Mouse (Mus musculus) urinary bladder, postnatal 14 days (tissue): Measurements from ENCODE around the gene Krtdap.
"Not testable (repeated sequence)": the region's sequence is repeated elsewhere in the genome, so short reads cannot be mapped to it uniquely, and the experiment has no call there.

Experiments
- DNase-seq: peaks from one replicate; pipeline ENCODE4 v3.0.0; 2021; ENCODE audit warnings: low spot score

Gene Krtdap

DNA sequence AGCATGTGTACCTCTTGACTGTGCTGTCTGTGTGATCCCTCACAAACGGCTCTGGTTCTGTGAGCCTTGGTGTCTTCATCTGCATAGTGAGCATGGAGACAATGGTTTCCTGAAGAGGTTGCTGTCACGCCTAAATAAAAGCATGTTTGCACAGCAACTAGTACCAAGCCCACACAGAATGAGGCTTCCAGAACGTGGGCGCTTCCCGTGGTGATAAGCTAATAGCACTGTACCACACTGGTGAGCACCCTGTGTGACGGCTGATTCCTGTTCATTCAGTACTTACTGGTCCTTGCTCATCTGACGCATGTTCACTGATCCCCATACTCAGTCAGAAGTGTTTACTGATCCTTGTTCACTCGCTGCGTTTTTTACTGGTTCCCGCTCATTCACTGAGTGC is 2.4 kb downstream of the Krtdap start:
- no peak for DNase-seq

DNA sequence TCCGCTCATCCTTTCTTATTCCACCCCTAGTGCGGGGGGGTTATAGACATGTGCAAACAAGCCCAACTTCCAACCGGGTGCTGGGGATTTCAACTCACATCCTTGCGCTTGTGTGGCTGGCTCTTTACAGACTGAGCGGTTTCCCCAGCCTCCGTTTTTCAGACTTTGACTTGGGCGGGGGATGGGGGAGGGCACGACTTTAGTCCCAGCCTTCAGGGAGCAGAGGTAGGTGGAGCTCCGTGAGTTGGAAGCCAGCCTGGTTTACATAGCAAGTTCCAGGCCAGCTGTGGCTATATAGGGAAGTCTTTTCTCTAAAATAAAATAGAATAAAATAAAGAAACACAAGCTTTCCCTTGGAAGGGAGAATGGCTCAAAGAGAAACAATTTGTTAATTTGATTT is 4.2 kb downstream of the Krtdap start:
- no peak for DNase-seq

DNA sequence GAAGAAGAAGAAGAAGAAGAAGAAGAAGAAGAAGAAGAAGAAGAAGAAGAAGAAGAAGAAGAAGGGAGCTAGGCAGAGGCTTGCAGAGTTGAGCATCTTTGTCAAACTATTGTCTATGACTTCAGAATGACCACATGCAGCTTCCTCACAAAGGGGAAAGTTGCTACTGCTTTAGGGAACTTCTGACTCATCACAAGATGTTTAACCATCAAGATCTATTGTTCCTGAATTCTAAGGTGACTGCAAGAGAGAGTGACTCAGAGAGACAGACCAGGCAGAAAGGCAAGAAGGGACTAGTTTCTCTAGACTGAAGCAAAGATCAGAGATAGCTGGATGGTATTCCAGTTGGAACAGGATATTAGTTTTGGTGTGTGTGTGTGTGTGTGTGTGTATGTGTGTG is 7.2 kb downstream of the Krtdap start:
- DNase-seq: no peak

DNA sequence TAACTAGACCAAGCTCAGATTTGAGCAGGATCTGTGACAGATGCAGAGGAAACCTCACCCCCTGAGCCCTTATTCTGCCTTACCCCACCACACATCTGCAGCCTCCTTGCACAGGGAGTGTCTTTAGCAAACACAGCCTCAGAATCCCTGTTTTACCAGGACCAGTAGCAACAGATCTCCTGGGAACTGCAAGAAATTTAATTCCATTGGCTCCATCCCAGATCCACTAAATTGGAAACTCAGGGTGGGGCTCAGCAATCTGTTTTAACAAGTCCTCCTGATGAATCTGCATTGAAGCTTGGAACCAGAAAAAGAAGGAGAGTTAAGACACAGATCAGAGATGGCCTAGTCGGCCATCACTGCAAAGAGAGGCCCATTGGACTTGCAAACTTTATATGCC is 9.1 kb downstream of the Krtdap start:
- DNase-seq: no peak

DNA sequence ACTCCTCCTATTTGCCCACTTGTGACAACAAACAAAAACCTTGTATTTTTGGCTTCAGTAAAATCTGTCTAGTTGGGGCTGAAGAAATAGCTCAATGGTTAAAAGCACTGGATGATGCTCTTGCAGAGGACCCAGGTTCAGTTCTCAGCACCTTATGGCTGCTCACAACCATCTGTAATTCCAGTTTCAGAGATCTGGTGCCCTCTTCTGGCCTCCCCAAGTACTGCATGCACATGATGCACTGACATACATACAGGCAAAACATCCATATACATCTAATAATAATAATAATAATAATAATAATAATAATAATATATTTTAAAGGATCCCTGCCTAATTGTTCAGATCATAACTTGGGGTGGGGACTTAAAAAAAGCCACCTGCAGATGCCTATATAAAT is 13.0 kb downstream of the Krtdap start:
- DNase-seq: no peak

DNA sequence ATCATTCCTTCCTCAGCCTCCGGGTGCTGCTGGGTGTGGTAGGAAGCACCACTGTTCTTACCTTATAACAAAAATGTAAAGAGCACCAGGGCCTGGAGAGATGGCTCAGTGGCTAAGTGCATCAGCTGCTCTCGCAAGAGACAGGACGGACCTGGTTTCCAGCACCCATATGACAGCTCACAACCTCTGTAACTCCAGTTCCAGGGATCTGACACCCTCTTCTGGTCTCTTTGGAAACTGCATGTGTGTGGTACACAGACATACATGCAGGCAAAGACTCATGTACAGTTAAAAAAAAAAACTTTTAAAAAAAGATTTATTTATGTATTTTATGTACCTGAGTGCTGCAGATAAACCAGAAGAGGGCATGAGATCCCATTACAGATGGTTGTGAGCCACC is 15.6 kb downstream of the Krtdap start:
- no peak for DNase-seq

DNA sequence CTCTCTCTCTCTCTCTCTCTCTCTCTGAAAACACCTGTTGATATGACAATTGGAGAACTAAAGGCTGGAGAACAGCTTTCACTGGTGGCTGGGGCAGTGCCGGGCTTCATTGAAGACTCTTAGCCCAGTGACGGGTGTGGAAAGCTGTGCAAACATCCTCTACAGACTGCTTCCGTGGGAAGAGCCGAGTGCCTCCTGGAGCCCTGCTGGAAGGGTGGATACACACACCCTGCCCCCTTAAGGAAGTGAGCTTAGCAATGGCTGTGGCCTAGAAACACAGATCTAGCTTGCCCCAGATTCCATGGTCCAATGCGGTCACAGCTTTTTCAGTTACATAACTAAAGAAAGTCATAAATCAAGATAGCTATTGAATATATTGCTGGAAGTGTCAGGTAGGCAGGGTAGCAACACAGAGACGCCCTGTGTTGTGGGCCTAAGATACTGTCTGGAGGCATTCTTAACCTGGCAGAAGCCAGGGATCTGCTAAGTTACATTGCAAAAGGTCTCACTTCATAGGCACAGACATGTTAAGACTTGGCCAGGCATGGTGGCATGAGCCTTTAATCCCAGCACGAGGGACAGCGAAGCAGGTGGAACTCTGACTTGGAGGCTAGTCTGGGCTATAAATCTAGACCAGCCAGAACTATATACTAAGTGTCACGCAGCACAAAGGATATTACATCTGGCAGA is 16.5 kb downstream of the Krtdap start:
- no peak for DNase-seq

DNA sequence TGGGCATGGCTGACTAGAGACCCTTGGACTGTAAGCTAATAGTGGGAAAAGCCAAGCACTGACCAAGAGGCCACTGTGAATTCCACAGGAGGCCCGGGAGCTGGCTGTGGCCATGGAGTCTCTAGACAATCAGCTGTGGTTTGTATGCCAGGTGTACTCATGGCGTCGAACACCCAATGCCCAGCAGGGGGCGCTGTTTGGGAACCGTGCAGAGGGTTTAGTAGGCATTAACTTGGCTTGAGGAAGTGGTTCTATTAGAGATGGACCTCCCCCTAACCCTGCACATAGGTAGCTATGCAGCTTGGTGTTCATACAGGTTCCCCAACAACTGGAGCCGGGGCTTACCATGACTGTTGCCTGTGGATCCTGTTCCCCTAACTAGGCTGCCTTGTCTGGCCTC is 18.2 kb downstream of the Krtdap start:
- DNase-seq: no peak

DNA sequence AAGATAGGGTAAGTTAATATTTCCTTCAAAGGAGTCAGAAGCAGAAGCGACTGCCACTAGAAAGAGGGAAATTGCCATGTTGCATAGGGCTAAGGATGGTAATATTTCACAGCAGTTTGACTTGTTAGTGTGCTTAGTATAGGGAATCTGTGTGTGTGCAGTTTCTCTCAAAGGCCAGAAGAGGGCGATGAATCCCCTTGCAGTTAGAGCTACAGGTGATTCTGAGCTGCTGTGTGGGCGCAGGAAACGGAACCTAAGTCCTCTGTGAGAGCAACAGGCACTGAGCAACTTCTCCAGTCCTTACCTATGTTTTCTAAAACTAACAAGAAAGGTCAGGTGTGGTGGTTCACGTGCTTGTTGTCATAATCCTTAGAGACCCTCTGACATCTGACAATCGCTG is 22.6 kb downstream of the Krtdap start:
- DNase-seq: no peak

DNA sequence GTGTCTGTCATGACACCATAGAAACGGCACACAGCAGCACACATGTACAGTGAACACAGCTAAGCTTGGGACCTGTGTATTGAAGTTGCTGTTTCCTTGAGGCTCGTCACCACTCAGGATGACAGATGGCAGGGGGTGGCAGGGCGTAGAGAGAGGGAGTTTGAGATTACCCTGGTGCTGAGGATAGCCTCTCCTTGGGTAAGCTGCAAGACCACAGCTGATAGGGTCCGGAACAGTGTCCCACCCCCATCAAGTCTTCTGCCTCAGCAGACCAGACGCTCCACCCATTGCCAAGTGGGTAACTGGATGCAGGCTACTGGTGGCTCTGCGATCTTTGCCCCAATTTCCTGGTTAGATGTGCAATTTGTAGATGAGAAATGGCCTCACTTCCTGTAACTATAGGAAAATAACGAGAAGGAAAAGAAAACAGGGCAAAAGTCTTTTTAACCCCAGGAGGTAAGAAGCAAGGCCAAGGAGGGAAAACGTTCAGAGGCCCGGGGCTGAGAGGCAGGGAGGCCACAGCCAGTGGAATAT is 24.1 kb downstream of the Krtdap start:
- DNase-seq: no peak

DNA sequence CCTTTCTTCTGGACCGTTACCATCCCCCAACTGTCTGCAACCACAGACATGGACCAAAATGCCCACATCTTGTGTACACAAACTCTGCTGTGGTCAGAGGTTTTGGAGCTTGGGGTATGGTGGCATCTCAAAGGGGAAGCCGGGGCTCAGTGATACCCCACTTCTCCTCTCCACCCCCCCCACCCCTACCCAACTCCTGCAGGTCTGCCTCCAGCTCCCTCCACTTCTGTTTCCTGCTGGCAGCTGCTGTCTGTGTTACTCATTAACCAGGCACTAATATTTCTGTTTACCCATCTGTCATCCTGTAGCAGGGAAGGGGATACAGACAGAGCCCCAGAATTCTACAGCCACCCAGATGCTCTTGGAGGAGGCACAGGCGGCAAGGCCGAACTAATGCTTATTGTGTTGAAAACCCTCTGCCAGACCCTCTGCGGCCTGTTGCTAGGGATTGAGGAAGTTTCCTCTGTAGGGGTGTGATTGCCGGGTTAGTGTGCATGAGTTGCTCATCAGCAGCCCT is 24.7 kb downstream of the Krtdap start:
- peak; percentile 22 for DNase-seq

DNA sequence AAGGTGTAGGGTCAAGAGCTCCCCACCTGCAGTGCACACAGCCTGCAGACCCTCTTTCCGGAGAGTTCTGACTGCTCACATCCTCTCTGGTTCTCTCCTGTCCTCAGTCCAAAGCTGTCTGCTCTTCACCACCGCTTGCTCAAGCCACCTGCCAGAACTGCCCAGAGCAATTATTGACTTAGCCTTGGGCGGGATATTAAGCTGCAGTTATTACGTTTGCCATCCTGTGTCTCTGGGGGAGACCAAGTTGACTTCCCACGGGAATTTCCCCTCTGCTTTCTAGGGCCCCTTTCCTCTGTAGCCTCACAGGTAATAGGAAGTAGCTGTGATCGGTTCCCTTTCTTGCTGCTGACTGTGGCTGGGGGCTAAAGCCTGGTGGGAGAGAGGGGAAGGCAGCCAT is 32.4 kb downstream of the Krtdap start:
- DNase-seq: no peak

DNA sequence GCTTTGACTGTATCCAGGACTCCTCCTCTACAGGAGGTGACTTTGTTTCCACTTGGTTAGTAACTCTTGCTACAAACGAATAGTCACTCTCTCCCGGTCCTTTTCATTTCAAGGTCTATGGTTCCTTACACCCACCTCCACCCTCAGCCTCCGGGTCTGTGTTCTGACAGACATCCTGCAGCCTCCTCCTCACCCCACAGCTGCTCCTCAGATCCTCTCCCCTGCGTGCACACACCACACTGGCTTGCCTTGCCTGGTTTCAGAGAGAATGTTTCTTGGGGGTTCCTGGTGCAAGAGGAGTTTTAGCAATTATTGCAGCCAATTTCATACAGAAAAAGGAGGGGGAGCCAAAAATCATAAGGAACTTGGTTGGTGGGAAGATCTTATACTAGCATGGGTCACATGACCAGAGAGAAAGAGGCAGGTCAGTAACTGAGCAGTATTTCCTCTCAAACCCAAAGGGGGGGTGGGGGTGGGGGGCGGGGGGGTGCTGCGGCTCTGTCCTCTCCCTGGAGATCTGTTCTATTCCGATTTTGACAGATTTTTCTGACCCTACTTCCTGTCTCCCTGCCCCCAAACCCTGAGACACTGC is 33.3 kb downstream of the Krtdap start:
- DNase-seq: no peak

DNA sequence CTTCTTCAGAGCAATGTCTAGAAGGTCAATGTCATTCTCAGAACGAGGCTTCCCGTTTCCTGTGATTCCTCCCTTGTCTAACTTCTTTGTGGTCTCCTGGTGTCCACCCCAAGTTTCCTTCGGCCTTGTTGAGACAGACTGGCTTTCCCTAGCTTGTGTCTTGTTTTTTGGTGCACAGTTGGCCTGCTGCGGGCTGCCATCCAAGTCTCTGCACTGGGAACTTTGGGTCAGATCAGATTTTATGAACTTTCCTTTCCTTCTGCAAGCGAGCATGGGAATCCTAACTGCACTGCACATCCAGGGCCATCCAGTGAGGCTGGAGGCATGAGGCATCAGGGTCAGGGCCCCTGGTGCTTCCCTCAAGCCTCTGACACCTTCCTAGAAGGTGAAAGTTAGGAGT is 33.8 kb downstream of the Krtdap start:
- DNase-seq: no peak

DNA sequence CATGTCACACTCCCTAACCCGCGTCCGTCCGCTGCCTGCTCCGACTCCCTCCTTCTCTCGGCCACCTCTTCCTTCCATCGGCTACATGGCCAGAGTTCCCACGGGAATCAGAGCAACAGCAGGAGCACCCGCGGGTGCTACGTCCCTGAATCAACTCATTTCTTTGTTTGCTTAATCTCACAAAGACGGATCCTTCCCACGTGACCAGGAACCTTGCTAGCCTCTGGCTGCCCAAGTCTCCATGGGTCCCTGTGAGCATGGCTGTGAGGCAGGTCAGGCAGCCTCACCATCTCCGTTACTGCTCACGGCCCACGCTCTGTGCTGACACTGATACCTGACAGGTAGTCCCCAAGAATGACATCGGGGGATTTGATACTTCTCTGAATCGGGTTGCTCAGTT is 36.0 kb downstream of the Krtdap start, which contains the start of gene Ffar2:
Ffar2 (minus strand) TSS at position 101 of the 400 bp plus-strand sequence.
- DNase-seq: no peak

DNA sequence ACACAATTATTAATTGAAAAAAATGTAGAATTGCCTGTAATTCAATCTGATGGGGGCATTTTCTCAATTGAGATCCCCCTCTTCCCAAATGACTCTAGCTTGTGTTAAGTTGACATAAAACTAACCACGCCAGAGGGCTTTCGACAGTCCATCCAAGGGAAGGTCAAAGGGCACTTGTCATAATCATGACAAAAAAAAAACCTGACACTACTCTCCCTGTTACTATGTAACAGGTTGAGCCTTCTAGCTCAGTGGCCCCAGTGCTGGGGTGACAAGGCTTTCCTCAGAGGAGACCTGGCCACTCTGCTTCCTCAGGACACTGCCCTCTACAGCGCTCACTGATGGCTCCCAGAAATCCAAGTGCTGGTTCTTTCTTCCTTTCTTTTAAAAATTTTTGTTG is 36.6 kb downstream of the Krtdap start:
- no peak for DNase-seq

DNA sequence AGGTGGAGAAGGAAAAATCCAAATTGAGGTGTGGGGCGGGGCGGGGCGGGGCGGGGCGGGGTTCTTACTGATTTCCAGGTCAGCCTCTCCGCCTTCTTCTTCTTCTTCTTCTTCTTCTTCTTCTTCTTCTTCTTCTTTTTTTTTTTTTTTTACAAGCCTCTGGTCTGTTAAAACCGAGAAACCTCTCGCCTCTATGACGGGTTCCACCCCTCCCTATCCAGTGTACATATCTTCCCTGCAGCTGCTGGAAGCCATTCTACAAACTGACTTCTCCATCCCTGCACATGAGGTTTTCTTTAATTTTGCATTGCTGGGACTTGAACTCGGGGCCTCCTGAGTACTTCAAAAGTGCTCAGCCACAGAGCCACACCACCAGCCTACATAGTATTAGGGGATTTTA is 39.0 kb downstream of the Krtdap start:
- no peak for DNase-seq

DNA sequence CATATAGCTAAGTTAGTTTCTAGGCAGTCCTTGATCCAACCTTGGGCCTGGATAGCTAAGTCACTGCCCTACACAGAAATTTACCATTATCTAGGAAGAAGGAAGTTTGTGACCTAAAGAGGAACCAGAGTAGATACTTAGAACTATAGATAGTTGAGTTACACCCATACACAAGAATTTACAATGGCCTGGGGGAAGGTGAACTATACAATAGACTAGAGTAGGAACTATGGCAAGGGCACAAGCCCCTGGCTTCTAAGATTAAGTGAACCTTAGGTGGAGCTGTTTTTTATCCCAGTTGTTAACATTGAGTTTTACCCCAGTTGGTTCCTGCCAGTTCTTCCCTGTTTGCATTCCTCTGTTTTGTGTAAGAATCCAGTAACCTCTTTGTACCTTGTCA is 41.2 kb downstream of the Krtdap start:
- not testable (repeated sequence) for DNase-seq

DNA sequence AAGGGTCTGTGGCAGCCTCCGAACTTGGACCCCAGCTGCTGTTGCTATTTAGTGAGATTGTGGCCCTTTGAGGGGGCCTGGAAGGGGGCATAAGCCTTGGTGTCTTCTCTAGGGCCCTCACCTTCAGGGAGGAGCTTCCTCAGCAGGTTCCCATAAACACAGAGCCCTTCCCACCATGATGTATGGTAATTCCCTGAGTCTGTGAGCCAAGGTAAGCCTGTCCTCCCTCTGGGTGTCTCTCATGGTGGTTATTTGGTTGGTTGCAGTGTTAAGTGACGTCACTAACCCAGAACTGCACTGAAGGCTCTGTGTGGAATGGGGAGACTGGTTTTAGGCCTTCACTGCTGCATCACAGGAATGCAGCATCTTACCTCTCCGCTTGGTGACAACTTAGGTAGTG is 41.7 kb downstream of the Krtdap start:
- DNase-seq: no peak

DNA sequence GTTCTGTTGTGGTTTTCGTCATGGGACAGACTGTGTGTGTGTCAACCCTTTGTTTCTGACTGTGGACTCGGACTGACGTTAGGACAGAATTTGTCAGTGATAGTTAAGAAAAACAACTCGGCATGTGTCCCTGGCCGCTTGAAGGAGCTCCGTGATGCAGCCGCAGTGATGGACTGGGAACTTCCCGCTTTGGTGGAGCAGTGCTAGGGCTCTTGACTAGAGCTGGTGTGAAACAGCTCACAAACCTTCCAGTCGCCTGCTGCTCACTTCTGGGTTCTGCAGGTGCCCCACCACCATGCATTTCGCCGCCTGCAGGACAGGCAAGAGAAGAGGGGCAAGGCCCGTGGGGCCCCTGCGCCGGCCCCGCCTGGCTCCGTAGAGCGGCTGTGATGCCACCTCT is 44.6 kb downstream of the Krtdap start:
- DNase-seq: no peak

DNA sequence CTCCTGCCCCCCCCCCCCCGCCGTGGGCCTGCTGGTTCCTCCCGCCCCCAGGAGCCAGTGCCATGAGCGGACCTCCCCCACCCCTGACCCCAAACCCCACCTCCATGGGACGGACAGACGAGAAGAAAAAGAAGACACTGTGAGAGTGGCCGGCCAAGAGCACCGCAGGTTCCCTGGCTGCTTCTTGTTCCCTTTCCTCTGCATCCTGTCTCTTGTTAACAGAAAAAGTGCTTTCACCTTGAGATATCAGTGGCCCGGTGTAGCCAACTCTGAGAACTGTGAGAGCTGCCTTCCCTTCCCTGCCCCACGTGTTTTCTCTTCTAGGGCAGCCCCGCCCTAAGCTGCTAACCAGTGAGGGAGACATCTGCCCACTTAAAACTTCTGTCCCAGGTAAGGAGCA is 45.0 kb downstream of the Krtdap start:
- DNase-seq: not testable (repeated sequence)

DNA sequence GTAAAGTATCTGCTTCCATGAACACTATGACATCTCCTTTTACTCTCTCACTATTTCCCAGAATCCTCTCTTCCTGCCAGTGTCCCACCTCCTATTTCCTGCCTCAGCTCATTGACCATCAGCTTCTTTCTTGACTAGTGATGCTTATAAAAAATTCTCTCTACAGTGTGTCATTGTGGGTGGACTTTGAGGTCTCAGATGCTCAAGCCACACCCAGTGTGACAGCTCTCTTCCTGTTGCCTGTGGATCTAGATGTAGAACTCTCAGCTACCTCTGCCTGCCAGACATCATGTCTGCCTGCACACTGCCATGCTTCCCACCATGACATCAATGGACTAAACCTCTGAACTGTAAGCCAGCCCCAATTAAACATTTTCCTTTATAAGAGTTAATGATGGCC is 49.6 kb downstream of the Krtdap start:
- no peak for DNase-seq

DNA sequence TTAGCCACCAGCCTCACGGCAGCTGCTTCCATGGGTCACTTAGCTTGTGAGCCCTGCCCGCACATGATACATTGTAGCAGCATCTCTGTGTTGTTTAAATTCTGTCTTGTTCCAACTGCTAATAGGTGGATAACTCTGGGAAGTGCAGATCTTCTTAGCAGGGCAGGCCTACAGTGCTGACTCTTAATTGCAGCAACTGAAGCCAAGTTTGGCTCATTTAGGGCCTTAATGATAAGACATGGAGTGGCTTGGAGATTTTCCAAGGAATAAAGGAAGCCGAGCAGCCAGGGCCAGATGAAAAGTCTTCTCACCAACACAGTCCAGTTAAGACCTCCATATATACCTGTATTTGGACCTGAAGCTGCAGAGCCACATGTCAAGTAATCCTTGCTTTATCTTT is 52.6 kb downstream of the Krtdap start:
- DNase-seq: no peak
